Mouse (Mus musculus) brain, embryonic 18.5 days (tissue): ENCODE measurements around the gene Vmn2r27.

ENCODE experiments used
- DNase-seq: peaks from one replicate; pipeline ENCODE4 v3.0.0-alpha.2; 2012; ENCODE audit warnings: low read depth, low spot score

Vmn2r27 gene

GRCm38 (mm10) chr6:124231756-124232155 lies at the start of gene Vmn2r27:
Gene Vmn2r27, minus strand, starts transcription at chr6:124231856.
- no peak for DNase-seq

GRCm38 (mm10) chr6:124278291-124278690 lies 46.6 kb upstream of the Vmn2r27 start:
- no peak for DNase-seq

GRCm38 (mm10) chr6:124277641-124278040 lies 46.0 kb upstream of the Vmn2r27 start:
- DNase-seq: no peak

DNA sequence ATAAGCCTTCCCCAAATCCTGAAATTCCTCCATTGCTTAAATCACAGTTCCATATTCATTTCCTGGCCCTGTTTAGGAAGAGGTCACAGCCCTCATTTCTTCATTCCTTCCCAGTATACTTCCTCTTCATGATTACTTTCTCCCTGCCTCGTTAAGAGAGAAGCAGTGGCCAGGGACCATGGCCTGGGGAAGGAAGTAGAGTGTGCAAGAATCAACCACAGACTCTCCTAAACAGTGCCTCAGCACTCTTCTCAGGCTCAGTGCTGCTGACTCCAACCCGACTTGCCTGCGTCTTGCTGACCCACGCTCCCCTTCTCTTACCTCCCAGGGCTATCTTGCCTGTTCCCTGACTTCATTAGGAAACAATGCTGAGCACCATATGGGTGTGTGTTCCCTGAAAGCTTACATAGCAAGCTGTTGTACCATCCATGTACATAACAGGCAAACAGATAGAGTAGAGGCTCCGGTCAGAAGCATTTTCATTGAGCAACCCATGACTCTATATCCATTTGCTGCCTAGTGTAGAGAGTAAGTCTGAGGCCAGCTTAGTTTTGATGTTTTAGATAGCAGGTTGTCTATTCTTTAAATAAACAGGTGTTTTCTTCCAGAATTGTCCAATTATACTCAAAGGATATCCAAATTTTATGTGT lies 41.7 kb upstream of the Vmn2r27 start:
- DNase-seq: no peak

DNA sequence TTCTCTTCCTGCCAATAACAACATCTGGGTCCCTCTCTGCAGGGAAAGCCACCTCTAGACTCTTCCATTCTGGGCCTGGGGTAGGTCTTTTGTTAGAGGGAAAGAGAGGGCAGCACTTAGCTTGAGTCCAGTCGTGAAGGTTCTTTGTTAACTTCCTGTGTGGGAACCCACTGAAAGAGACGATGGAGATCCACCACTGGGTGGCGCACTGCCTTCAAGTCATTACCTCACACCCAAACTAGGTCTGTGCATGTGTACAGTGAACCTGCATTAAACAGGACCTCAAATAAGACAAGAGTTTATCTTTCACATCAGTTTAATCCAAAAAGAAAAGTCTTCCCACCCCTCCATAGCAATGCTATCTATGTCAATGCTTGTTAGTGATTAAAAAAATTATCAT lies 31.0 kb upstream of the Vmn2r27 start:
- no peak for DNase-seq

DNA sequence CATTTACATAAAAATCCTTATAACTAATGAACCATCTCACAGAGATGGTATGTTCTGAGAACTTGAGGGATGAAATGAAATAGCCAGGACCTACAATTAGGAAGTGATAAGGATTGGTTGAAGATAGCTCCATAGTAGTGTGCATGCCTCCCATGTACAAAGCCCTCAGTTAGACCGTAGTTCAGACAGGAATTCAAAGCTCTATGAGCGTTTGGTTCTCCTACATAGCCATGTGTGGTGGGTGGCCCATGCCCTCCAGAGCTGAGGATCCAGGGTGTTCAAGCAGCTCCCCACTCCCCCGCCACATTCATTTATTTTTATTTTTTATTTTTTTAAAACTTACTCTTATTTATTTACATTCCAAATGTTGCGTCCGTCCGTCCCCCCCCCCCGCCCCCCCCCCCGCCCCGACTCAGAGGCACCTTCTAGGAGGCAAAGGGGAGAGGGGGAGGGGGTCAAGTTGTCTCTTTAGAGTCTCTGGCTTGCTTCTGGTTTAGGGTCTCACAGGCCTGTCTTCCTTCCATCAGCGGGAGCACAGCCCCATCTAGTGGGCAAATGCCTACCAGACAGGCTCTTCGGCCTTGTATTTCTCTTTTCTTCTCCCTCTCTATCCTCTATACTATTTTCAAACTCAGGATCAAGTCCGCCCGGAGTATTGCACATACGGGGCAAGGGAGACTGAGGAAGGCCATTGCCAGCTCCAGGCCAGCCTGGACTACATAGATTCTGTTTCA lies 28.7 kb upstream of the Vmn2r27 start:
- peak; percentile 59 for DNase-seq

DNA sequence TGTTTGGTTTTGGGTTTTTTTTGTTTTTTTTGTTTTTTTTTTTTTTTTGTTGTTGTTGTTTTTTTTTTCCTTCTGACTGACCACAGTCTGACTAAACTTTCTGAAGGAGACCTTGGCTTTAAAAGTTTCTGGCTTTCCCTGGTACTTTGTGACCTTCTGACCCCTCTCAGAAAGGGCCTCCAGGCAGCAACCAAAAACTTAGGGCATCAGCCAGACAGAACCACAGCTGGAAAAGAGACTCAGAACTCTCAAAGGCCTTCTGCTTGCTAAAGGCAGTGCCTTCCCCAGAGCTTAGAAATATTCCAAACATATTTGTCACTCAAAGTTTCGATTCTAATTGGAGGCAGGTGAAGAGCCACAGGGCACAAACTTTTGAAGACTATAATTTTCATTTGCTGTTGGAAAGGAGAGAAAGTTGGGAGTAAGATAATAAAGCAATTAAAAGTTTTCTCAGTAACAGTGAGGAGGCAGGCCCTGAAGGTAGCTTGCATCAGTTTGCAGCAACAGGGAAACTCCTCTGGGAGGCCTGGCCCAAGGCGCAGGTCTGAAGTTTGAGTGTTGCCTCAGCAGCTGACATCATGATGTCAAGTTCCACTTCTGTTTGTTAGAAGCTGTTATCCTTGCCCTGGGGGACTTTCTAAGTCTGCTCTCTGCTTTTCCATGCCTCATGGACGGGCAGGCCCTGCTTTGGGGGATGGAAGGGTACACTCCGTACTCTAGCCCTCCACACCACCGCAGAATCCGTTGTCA lies 24.2 kb upstream of the Vmn2r27 start:
- no peak for DNase-seq

DNA sequence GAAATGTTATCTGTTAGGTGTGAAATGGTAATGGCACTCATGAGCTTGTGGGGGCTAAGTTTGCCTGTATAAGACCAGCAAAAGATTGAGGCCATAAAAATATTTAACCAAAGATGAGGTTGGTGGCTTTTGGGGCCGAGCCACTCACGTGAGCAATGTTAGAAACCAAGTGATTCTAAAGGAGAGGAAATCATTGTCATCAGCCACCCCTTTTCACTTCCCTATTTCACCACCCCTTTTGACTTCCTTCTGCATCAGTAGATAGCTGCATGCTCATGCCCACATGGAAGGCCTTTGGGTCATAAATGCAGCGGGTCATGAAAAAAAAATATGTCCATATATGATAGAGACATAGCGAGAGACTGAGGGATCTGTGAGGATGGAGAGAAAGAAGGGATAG lies 29.5 kb downstream of the Vmn2r27 start:
- DNase-seq: no peak

DNA sequence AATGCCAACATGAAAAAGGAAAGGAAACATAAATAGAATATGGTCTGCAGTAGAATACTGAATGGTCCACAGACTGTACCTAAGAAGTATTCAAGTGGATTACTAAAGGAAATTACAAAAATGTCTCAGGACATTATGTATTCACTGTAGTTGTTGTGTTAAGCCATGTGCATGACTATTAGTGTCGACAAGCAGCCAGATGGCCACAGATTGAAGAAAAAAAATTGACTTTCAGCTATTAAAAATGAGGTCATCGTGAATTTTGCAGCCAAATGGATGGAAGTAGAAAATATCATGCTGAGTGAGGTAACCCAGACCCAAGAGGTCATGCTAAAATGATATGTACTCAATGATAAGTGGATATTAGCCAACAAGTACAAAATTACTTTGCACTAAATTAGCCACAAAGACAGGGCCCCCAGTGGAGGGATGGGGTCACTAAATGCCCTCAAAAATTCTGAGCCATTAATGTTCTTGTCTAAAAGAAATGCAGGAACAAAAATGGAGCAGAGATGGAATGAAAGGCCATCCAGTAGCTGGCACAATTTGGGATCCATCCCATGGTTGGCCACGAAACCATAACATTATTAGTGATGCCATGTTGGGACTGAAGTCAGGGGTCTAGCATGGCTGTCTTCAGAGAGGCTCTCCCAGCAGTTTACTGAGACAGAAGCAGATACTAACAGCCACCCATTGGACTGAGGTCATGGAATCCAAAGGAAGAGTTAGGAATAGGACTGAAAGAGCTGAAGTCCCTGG lies 63.0 kb downstream of the Vmn2r27 start:
- no peak for DNase-seq

GRCm38 (mm10) chr6:124166596-124166995 lies 65.1 kb downstream of the Vmn2r27 start:
- DNase-seq: no peak

- no peak for DNase-seq
These were observed 81.8 kb downstream of the Vmn2r27 start for GRCm38 (mm10) chr6:124149808-124150207.
